Mouse (Mus musculus) spleen, adult 2 months (tissue): ENCODE measurements around the gene Rmnd5a. TPM values are rescaled to one million over a fixed set of nuclear protein-coding genes. Genes with fewer than 3 reads are reported as not detected.

Experiments
- DNase-seq, 2 experiments: peaks; one replicate each; pipeline versions ENCODE4 v3.0.0 to v3.0.0-alpha.2; 2012 to 2021; ENCODE audit warnings: low spot score in 2 of 2, low read depth in 1 of 2
- H3K27ac ChIP-seq: fragments of 200-500 bp; 2 replicates; pipeline ENCODE4 v1.5.1; 2012; ENCODE audit warnings: low read length, inconsistent platforms; ENCODE audit not compliant: insufficient read depth
- H3K27me3 ChIP-seq: fragments of 200-500 bp; 2 replicates; pipeline ENCODE4 v1.6.1; 2012; ENCODE audit warnings: mild to moderate bottlenecking, moderate library complexity, low read length, inconsistent platforms; ENCODE audit not compliant: control insufficient read depth, insufficient read depth
- H3K36me3 ChIP-seq: fragments of 200-500 bp; 2 replicates; pipeline ENCODE4 v1.6.1; 2012; ENCODE audit warnings: mild to moderate bottlenecking, low read length, inconsistent platforms; ENCODE audit not compliant: control insufficient read depth, insufficient read depth
- H3K4me1 ChIP-seq: fragments of 200-500 bp; 2 replicates; pipeline ENCODE4 v1.6.1; 2011; ENCODE audit warnings: inconsistent platforms; ENCODE audit not compliant: control insufficient read depth, insufficient read depth, insufficient read length
- H3K4me3 ChIP-seq: fragments of 200-500 bp; 2 replicates; pipeline ENCODE4 v1.5.1; 2011; ENCODE audit warnings: mild to moderate bottlenecking, inconsistent platforms; ENCODE audit not compliant: insufficient read depth, insufficient read length; ENCODE audit errors: extremely low read depth
- CTCF ChIP-seq: fragments of 200-500 bp; IDR thresholded peaks from 2 replicates; pipeline ENCODE4 v1.5.1; 2011; ENCODE audit warnings: mild to moderate bottlenecking, inconsistent platforms; ENCODE audit not compliant: insufficient read depth, insufficient read length, insufficient replicate concordance; ENCODE audit errors: extremely low read depth
- POLR2A ChIP-seq: fragments of 200-500 bp; IDR thresholded peaks from 2 replicates; pipeline ENCODE4 v1.6.1; 2011; ENCODE audit warnings: low read depth, low read length, inconsistent platforms
- WGBS: fragments of 180-500 bp; shearing (Covaris S2); methylation state at CpG from one replicate; pipeline ENCODE4 v1.1.7; 2018; 5-methylcytosine and 5-hydroxymethylcytosine counted together
- polyA plus RNA-seq: library from polyadenylated mRNA; depleted of rRNA; stranded (reverse); fragments of >200 nt; gene quantifications from 2 replicates; pipeline ENCODE4 v1.2.3, GENCODE M21; 2012

The Rmnd5a gene
- polyA plus RNA-seq, 1 experiment = 17.7 TPM

DNA sequence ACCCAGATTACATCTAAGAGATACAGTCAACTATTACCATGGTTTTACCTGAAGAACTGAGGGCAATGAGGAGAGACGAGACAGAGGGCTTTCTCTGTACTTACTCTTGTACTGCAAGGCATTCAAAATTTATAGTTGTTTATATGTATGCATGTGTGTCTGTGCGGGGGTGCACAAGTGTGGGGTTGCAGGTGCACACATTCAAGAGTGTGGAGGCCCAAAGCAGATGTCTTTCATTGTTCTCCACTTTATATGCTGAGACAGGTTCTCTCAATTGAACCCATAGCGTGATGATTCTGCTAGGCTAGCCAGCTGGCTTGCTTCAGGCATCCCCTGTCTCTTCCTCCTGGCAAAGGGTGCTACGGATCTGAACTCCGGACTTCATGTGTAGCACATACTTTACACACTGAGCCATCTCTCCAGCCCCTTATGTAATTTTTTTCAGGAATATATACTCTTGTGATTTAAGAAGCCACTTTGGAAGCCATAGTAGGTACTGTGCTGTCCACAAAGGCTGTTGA lies 69.3 kb downstream of the Rmnd5a start:
- 81% methylated on average over 5 of the region's 5 CpGs for WGBS
- DNase-seq = no peak
- Histone ChIP-seq H3K27me3 (no peaks in the 10 kb centered on the region), H3K36me3 (no peaks in the 10 kb centered on the region), H3K4me3 (no peak overlapping the region), H3K4me1 (no peaks in the 10 kb centered on the region), H3K27ac (no peak overlapping the region)
- no peak for TF ChIP-seq POLR2A
- no peak for TF ChIP-seq CTCF

DNA sequence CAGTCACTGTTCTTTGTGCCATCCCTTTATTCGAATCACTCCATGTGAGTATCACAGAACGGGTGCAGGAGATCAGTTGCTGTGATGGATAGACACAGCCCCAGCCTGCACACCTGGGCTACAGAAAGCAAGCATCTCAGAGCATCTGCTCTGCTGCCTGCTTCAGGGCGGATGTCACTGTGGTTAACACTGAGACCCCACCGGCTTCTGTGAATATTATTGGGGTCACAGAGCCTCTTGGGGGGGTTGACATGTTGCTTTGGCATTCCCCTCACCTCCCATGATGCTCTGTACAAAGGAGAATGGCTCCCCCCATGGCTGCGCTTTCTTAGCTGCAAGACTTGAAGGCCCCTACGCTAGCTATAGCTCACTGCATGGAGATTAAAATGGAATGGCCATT lies 71.0 kb downstream of the Rmnd5a start:
- TF ChIP-seq POLR2A = no peak
- no peak for TF ChIP-seq CTCF
- WGBS = 75% methylated on average over 6 of the region's 6 CpGs

DNA sequence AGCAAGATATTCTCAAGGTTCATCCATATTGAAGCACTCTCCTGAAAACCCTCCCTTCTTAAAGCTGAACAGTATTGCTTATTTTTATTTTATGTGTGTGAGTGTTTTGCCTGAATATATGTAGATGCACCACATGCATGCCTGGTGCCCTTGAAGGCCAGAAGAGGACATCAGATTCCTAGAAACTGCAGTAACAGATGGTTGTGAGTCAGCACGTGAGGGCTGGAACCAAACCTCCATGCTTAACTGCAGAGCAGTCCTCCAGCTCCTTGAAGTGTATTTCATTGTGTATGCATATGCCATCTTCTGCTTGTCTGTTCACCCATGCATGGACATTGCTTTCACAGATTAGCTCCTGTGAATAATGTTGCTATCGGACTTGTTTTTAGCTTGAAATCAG lies 76.4 kb downstream of the Rmnd5a start:
- no peak overlapping the region for H3K4me3 ChIP-seq
- H3K27me3 ChIP-seq = no peaks in the 10 kb centered on the region
- WGBS = 60% methylated on average over 2 of the region's 2 CpGs
- no peaks in the 10 kb centered on the region for H3K4me1 ChIP-seq
- H3K36me3 ChIP-seq = no peaks in the 10 kb centered on the region
- H3K27ac ChIP-seq = no peak overlapping the region
- DNase-seq = no peak
- TF ChIP-seq CTCF (no peak), POLR2A (no peak)

More for the DNA sequence above, 71.0 kb downstream of the Rmnd5a start:
- Histone ChIP-seq H3K27me3 (no peaks in the 10 kb centered on the region), H3K4me1 (no peaks in the 10 kb centered on the region), H3K27ac (no peak overlapping the region), H3K4me3 (no peak overlapping the region), H3K36me3 (no peaks in the 10 kb centered on the region)
- DNase-seq = no peak

DNA sequence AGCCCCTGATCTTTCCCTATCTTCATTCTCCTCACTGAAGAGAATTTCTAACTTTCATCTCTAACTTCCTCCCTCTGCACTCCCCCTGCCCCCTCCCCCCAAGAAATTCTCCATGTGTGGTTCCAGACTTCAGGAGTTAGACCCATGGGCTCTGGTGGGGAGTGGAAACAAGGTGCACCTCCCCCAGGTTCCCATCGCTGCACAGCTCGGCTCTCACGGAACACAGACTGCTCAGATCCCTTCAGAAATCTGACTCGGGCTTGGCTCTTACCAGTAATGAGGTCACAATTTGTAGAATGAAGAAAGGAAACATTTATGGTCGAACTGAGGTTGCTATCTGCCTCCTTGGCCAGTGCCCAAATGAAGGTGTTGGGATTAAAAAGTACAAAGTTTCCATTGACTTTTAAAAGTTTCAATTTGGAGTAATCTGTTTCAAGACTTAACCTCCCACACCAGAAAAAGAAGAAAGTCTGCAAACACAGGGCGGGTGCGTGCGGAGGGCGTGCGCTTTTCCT lies 79.2 kb downstream of the Rmnd5a start:
- Histone ChIP-seq H3K4me1 (no peaks in the 10 kb centered on the region), H3K27ac (no peak overlapping the region), H3K36me3 (no peaks in the 10 kb centered on the region), H3K27me3 (no peaks in the 10 kb centered on the region), H3K4me3 (no peak overlapping the region)
- DNase-seq = no peak
- TF ChIP-seq POLR2A (no peak), CTCF (no peak)
- 78% methylated on average over 10 of the region's 10 CpGs for WGBS

DNA sequence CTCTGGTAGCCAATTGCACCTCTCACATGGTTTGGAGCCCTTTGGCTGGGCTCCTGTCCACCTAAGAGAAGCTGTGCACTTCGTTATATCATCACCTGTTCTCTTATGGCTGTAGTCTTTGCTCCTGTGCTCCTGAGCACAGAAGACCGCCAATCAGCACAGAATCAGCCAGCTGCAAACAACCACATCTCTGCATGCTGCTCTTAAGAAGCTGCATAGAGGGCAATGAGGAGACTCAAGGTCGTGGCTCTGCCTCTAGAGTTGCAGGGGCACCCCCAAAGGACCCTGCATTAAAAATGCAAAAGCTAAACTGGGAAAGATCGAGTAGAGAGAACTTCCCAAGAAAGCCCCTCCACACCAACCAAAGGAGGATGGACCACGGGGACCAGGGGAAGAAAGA lies 79.7 kb downstream of the Rmnd5a start:
- no peak overlapping the region; the same call in 1 of the 2 replicates for H3K27ac ChIP-seq
- TF ChIP-seq POLR2A = no peak
- no peak for TF ChIP-seq CTCF
- no peaks in the 10 kb centered on the region for H3K4me1 ChIP-seq
- H3K4me3 ChIP-seq = no peak overlapping the region
- no peaks in the 10 kb centered on the region for H3K27me3 ChIP-seq
- WGBS = 57% methylated on average over 5 of the region's 5 CpGs
- no peak for DNase-seq
- no peaks in the 10 kb centered on the region for H3K36me3 ChIP-seq

DNA sequence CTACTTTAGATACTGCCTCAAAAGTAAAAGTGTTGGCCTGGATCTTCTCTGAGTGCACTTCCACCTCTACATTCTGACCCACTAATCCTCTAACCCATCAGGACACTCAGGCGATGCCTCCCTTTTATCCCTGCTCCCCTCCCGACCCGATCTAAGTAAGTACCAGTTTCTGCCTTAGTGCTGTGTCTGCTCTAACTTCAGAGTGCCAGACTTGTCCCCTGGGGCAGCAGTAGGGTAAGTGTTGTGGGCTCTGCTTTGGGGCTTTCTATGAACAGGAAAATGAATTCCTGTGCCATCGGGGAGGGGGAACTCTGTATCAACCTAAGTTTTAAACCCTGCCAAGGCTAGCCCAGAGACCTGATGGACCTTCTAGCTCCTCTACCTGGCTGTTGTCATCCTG lies 80.2 kb downstream of the Rmnd5a start:
- WGBS = 66% methylated on average over 4 of the region's 4 CpGs
- TF ChIP-seq POLR2A (no peak), CTCF (no peak)

DNA sequence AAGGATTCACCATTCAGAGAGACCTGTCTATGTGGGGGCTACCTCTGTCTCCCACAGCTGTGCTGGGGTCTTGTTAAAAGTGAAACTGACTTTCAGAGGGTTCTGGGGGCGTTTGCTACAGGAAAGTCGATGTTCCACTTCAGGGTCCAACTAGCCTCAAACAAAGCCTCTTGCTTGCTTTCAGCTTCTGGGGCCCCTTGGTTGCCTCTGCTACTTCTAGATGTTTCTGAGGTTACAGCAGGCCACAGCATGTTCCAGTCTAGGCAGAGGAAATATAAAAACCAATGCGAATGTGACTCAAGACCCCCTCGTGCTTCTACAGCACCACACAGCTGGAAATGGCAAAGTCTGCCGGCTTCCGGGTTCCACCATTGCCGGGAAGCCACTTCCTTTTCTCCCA lies 82.9 kb downstream of the Rmnd5a start:
- no peaks in the 10 kb centered on the region for H3K27me3 ChIP-seq
- no peaks in the 10 kb centered on the region for H3K4me1 ChIP-seq
- peak overlapping the region; percentile 52 for H3K27ac ChIP-seq
- H3K4me3 ChIP-seq = no peak overlapping the region
- WGBS = 69% methylated on average over 7 of the region's 7 CpGs
- no peak for TF ChIP-seq CTCF
- no peak for TF ChIP-seq POLR2A
- no peaks in the 10 kb centered on the region for H3K36me3 ChIP-seq
- peak in 1 of 2 experiments; percentile 32 for DNase-seq

More for the DNA sequence above, 80.2 kb downstream of the Rmnd5a start:
- H3K27ac ChIP-seq = peak overlapping the region; percentile 9
- no peaks in the 10 kb centered on the region for H3K36me3 ChIP-seq
- no peak overlapping the region for H3K4me3 ChIP-seq
- H3K27me3 ChIP-seq = no peaks in the 10 kb centered on the region
- DNase-seq = no peak
- no peaks in the 10 kb centered on the region for H3K4me1 ChIP-seq
